Comparison of ENCODE assay signal across 34 mouse cellular contexts in genomic region chr1:168137890-168138289, GRCm38 (mm10).
"Had no signal": no experiment of that assay in that cellular context is flagged by ENCODE, and none has a peak within 500 bp of the region (broad histone marks: within the 10 kb centered on the region; RNA-seq: fewer than 3 reads in every experiment).

No protein-coding gene starts in this region.

- ATAC-seq: hindbrain, postnatal 0 days; inflammation-experienced regulatory T-cells, adult 6 months; intestine, embryonic 15.5 days; intestine, embryonic 16.5 days; intestine, postnatal 0 days had no signal

- H3K9me3 ChIP-seq: heart, embryonic 10.5 days; heart, embryonic 12.5 days; heart, embryonic 13.5 days; heart, embryonic 15.5 days; hindbrain, embryonic 10.5 days; hindbrain, embryonic 12.5 days; hindbrain, embryonic 13.5 days; hindbrain, embryonic 15.5 days; intestine, embryonic 15.5 days; kidney, embryonic 15.5 days had no signal

- H3K4me2 ChIP-seq: heart, embryonic 11.5 days; heart, embryonic 12.5 days; heart, embryonic 13.5 days; heart, embryonic 15.5 days; hindbrain, embryonic 12.5 days; hindbrain, embryonic 13.5 days; hindbrain, embryonic 14.5 days; hindbrain, embryonic 15.5 days; intestine, embryonic 15.5 days; kidney, embryonic 15.5 days had no signal

- H3K4me1 ChIP-seq: heart, embryonic 10.5 days; hindbrain, embryonic 12.5 days; hindbrain, embryonic 15.5 days; intestine, embryonic 15.5 days had no signal

- H3K27me3 ChIP-seq: heart, embryonic 12.5 days; heart, embryonic 13.5 days; heart, embryonic 15.5 days; hindbrain, embryonic 12.5 days; hindbrain, embryonic 13.5 days; hindbrain, embryonic 15.5 days; intestine, embryonic 15.5 days; kidney, embryonic 15.5 days had no signal

- H3K4me3 ChIP-seq: heart, embryonic 10.5 days; heart, embryonic 12.5 days; heart, embryonic 13.5 days; heart, embryonic 15.5 days; hindbrain, embryonic 10.5 days; hindbrain, embryonic 12.5 days; hindbrain, embryonic 13.5 days; hindbrain, embryonic 15.5 days; intestine, embryonic 15.5 days; kidney, embryonic 15.5 days; layer of hippocampus, adult 2 months had no signal

- H3K9ac ChIP-seq: heart, embryonic 12.5 days; heart, embryonic 13.5 days; heart, embryonic 15.5 days; hindbrain, embryonic 12.5 days; hindbrain, embryonic 13.5 days; hindbrain, embryonic 14.5 days; hindbrain, embryonic 15.5 days; intestine, embryonic 15.5 days; kidney, embryonic 15.5 days had no signal

- H3K36me3 ChIP-seq: heart, embryonic 10.5 days; heart, embryonic 12.5 days; heart, embryonic 13.5 days; heart, embryonic 15.5 days; hindbrain, embryonic 10.5 days; hindbrain, embryonic 12.5 days; hindbrain, embryonic 13.5 days; hindbrain, embryonic 15.5 days; intestine, embryonic 15.5 days; kidney, embryonic 15.5 days had no signal

- DNase-seq: heart, postnatal 10 days; heart, postnatal 14 days; heart, postnatal 36 days; heart, postnatal 4 days; kidney, adult 11 months; kidney, adult 18-20 months; kidney, adult 2 months; kidney, adult 8-10 months; kidney, adult 9 months; kidney, postnatal 10 days; kidney, postnatal 14 days; kidney, postnatal 25 days; kidney, postnatal 36 days; kidney, postnatal 4 days; layer of hippocampus, adult 9-11 months; layer of hippocampus, postnatal 36 days had no signal

- H3K27ac ChIP-seq: heart, embryonic 10.5 days; heart, embryonic 13.5 days; heart, embryonic 15.5 days; hindbrain, embryonic 10.5 days; hindbrain, embryonic 12.5 days; hindbrain, embryonic 13.5 days; hindbrain, embryonic 14.5 days; hindbrain, embryonic 15.5 days; hindbrain, postnatal 0 days; intestine, embryonic 15.5 days; kidney, embryonic 15.5 days; kidney, postnatal 0 days; layer of hippocampus, adult 2 months had no signal
